Mouse (Mus musculus): Measurements from ENCODE around the gene Creb3l1. TPM values are rescaled to one million over a fixed set of nuclear protein-coding genes. Genes with fewer than 3 reads are reported as not detected.
A peak's percentile ranks its signal among the peaks of the same experiment; 100 is the strongest.

Creb3l1 gene
- polyA plus RNA-seq, 1 experiment from 2014 or later: 2.1 TPM

GRCm38 (mm10) chr2:91958049-91958448, 66.3 kb downstream of the Creb3l1 start:
- Histone ChIP-seq H3K4me3 (ENCODE audit: low read depth, low read length) (no peak overlapping the region), H3K27me3 (ENCODE audit: control insufficient read depth, insufficient read depth, low read length) (no peaks in the 10 kb centered on the region), H3K4me2 (no peak overlapping the region), H3K36me3 (ENCODE audit: control insufficient read depth, insufficient read depth, low read length) (no peaks in the 10 kb centered on the region), H3K9me3 (ENCODE audit: control insufficient read depth, low read length) (no peaks in the 10 kb centered on the region), H3K4me1 (ENCODE audit: control insufficient read depth, insufficient read depth, low read length) (peaks cover 9% of the 10 kb centered on the region), H3K27ac (ENCODE audit: low read depth, low read length) (no peak overlapping the region), H3K9ac (ENCODE audit: low read length) (no peak overlapping the region)
- DNase-seq (ENCODE audit: low spot score, missing footprints): no peak
- no peak for ATAC-seq (ENCODE audit: low FRiP score)
- WGBS: 90% methylated on average over 8 of the region's 8 CpGs

DNA sequence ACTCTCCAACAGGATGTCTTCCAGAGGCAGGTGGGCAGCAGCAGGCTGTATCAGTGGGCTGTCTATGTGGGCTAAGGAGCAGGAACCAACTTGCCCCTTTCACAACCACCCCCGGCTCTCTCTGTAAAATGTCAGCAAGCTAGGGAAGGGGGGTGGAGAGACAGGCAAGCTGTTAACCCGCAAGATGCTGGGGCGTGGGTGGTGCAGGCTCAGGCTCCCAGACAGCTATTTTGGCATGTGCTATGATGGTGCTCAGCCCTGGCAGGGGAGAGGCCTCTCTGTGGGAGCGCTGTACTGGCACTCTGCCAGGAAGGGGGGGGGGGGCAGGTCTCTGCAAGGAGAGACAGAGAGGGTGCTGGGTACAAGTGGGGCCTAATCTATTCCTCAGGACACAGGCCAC, 67.2 kb downstream of the Creb3l1 start:
- no peaks in the 10 kb centered on the region for H3K36me3 ChIP-seq (ENCODE audit: control insufficient read depth, insufficient read depth, low read length)
- H3K4me1 ChIP-seq (ENCODE audit: control insufficient read depth, insufficient read depth, low read length): peaks cover 3% of the 10 kb centered on the region
- H3K9me3 ChIP-seq (ENCODE audit: control insufficient read depth, low read length): no peaks in the 10 kb centered on the region
- no peak overlapping the region for H3K4me2 ChIP-seq
- H3K27ac ChIP-seq (ENCODE audit: low read depth, low read length): no peak overlapping the region
- H3K4me3 ChIP-seq (ENCODE audit: low read depth, low read length): no peak overlapping the region
- DNase-seq (ENCODE audit: low spot score, missing footprints) (peak; percentile 68), ATAC-seq (ENCODE audit: low FRiP score) (no peak)
- H3K27me3 ChIP-seq (ENCODE audit: control insufficient read depth, insufficient read depth, low read length): no peaks in the 10 kb centered on the region
- WGBS: 73% methylated on average over 4 of the region's 4 CpGs
- H3K9ac ChIP-seq (ENCODE audit: low read length): no peak overlapping the region

GRCm38 (mm10) chr2:91955875-91956274, 68.4 kb downstream of the Creb3l1 start:
- H3K4me1 ChIP-seq (ENCODE audit: control insufficient read depth, insufficient read depth, low read length): no peaks in the 10 kb centered on the region

DNA sequence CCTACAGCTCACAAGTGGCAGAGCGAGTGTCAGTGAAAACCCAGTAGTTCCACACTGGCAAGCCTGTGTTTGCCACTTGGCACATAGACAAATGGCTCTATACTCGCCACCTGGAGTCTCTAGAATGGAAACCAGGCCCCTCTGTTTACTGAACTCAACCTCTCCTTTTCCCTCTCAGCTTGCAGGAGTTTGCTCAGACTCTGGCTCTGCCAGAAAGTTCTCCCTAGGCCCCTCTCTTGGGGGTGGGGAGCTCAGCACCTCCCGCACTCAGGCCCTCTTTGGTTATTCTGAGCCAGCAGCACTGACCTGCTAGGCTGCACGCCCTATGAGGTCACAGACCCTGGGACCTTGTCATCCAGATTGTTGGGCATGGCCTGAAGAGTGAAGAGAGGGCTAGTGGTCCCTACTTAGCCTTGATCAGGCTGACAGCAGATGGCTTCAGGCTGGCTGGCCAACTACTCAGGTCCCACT, 69.1 kb downstream of the Creb3l1 start:
- Histone ChIP-seq H3K27me3 (ENCODE audit: control insufficient read depth, insufficient read depth, low read length) (no peaks in the 10 kb centered on the region), H3K4me3 (ENCODE audit: low read depth, low read length) (no peak overlapping the region), H3K27ac (ENCODE audit: low read depth, low read length) (no peak overlapping the region), H3K36me3 (ENCODE audit: control insufficient read depth, insufficient read depth, low read length) (no peaks in the 10 kb centered on the region), H3K4me1 (ENCODE audit: control insufficient read depth, insufficient read depth, low read length) (peaks cover 6% of the 10 kb centered on the region), H3K9me3 (ENCODE audit: control insufficient read depth, low read length) (no peaks in the 10 kb centered on the region), H3K9ac (ENCODE audit: low read length) (no peak overlapping the region), H3K4me2 (no peak overlapping the region)
- ATAC-seq (ENCODE audit: low FRiP score) (no peak), DNase-seq (ENCODE audit: low spot score, missing footprints) (no peak)
- 88% methylated on average over 4 of the region's 4 CpGs for WGBS

More at GRCm38 (mm10) chr2:91955875-91956274, 68.4 kb downstream of the Creb3l1 start:
- no peak overlapping the region for H3K27ac ChIP-seq (ENCODE audit: low read depth, low read length)
- DNase-seq (ENCODE audit: low spot score, missing footprints) (no peak), ATAC-seq (ENCODE audit: low FRiP score) (no peak)
- no peak overlapping the region for H3K4me2 ChIP-seq
- H3K27me3 ChIP-seq (ENCODE audit: control insufficient read depth, insufficient read depth, low read length): no peaks in the 10 kb centered on the region
- WGBS: 80% methylated on average over 6 of the region's 6 CpGs
- no peaks in the 10 kb centered on the region for H3K36me3 ChIP-seq (ENCODE audit: control insufficient read depth, insufficient read depth, low read length)
- no peaks in the 10 kb centered on the region for H3K9me3 ChIP-seq (ENCODE audit: control insufficient read depth, low read length)
- H3K9ac ChIP-seq (ENCODE audit: low read length): no peak overlapping the region
- H3K4me3 ChIP-seq (ENCODE audit: low read depth, low read length): no peak overlapping the region

GRCm38 (mm10) chr2:91953825-91954224, 70.5 kb downstream of the Creb3l1 start:
- DNase-seq (ENCODE audit: low spot score, missing footprints) (no peak), ATAC-seq (ENCODE audit: low FRiP score) (no peak)
- H3K4me2 ChIP-seq: no peak overlapping the region
- peaks cover 14% of the 10 kb centered on the region for H3K4me1 ChIP-seq (ENCODE audit: control insufficient read depth, insufficient read depth, low read length)
- H3K9me3 ChIP-seq (ENCODE audit: control insufficient read depth, low read length): no peaks in the 10 kb centered on the region
- H3K27ac ChIP-seq (ENCODE audit: low read depth, low read length): no peak overlapping the region
- no peaks in the 10 kb centered on the region for H3K36me3 ChIP-seq (ENCODE audit: control insufficient read depth, insufficient read depth, low read length)
- no peaks in the 10 kb centered on the region for H3K27me3 ChIP-seq (ENCODE audit: control insufficient read depth, insufficient read depth, low read length)
- WGBS: 32% methylated on average over 5 of the region's 5 CpGs
- no peak overlapping the region for H3K4me3 ChIP-seq (ENCODE audit: low read depth, low read length)
- no peak overlapping the region for H3K9ac ChIP-seq (ENCODE audit: low read length)

- H3K9me3 ChIP-seq (ENCODE audit: control insufficient read depth, low read length): no peaks in the 10 kb centered on the region
- no peaks in the 10 kb centered on the region for H3K27me3 ChIP-seq (ENCODE audit: control insufficient read depth, insufficient read depth, low read length)
- H3K27ac ChIP-seq (ENCODE audit: low read depth, low read length): no peak overlapping the region; the same call in 1 of the 2 replicates
- 22% methylated on average over 15 of the region's 15 CpGs for WGBS
- H3K36me3 ChIP-seq (ENCODE audit: control insufficient read depth, insufficient read depth, low read length): no peaks in the 10 kb centered on the region
- H3K9ac ChIP-seq (ENCODE audit: low read length): peak overlapping the region; percentile 36
- no peak overlapping the region for H3K4me3 ChIP-seq (ENCODE audit: low read depth, low read length)
- DNase-seq (ENCODE audit: low spot score, missing footprints) (peak; percentile 86), ATAC-seq (ENCODE audit: low FRiP score) (peak; percentile 61)
- peaks cover 24% of the 10 kb centered on the region for H3K4me1 ChIP-seq (ENCODE audit: control insufficient read depth, insufficient read depth, low read length)
- H3K4me2 ChIP-seq: peak overlapping the region; percentile 15; the same call in 1 of the 2 replicates
Observed at GRCm38 (mm10) chr2:91950275-91951085, 73.8 kb downstream of the Creb3l1 start.

- Histone ChIP-seq H3K4me1 (ENCODE audit: control insufficient read depth, insufficient read depth, low read length) (peaks cover 24% of the 10 kb centered on the region), H3K4me2 (peak overlapping the region; percentile 15; the same call in 1 of the 2 replicates), H3K4me3 (ENCODE audit: low read depth, low read length) (no peak overlapping the region), H3K9ac (ENCODE audit: low read length) (peak overlapping the region; percentile 36; the same call in 1 of the 2 replicates), H3K9me3 (ENCODE audit: control insufficient read depth, low read length) (no peaks in the 10 kb centered on the region), H3K36me3 (ENCODE audit: control insufficient read depth, insufficient read depth, low read length) (no peaks in the 10 kb centered on the region), H3K27ac (ENCODE audit: low read depth, low read length) (no peak overlapping the region; the same call in 1 of the 2 replicates), H3K27me3 (ENCODE audit: control insufficient read depth, insufficient read depth, low read length) (no peaks in the 10 kb centered on the region)
- DNase-seq (ENCODE audit: low spot score, missing footprints) (peak; percentile 78), ATAC-seq (ENCODE audit: low FRiP score) (peak; percentile 10; the same call in 1 of the 2 replicates)
- 76% methylated on average over 17 of the region's 17 CpGs for WGBS
Observed at GRCm38 (mm10) chr2:91949411-91950274, 74.7 kb downstream of the Creb3l1 start.

DNA sequence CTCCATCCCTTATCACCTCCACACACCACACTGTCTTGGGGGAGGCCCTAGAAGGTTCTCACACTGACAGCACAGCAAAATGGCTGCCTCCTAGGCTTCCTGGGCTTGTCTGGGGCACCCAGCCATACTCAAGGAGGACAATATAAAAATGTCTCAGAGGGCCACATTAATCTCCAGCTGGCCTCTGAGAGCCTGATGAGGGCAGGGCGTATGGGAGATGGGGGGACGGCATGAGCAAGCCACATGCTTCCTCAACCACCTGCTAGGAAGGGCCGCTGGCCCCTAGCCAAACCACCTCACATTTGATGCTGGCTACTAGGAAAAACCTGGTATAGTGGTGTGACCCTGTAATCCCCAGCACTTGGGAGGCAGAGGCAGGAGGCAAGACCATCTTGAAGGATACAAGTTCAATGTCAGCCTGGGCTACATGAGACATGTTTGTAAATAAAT, 75.5 kb downstream of the Creb3l1 start:
- Histone ChIP-seq H3K9me3 (ENCODE audit: control insufficient read depth, low read length) (no peaks in the 10 kb centered on the region), H3K9ac (ENCODE audit: low read length) (no peak overlapping the region), H3K27me3 (ENCODE audit: control insufficient read depth, insufficient read depth, low read length) (no peaks in the 10 kb centered on the region), H3K27ac (ENCODE audit: low read depth, low read length) (no peak overlapping the region), H3K4me2 (no peak overlapping the region), H3K4me3 (ENCODE audit: low read depth, low read length) (no peak overlapping the region), H3K36me3 (ENCODE audit: control insufficient read depth, insufficient read depth, low read length) (no peaks in the 10 kb centered on the region), H3K4me1 (ENCODE audit: control insufficient read depth, insufficient read depth, low read length) (peaks cover 27% of the 10 kb centered on the region)
- DNase-seq (ENCODE audit: low spot score, missing footprints) (no peak), ATAC-seq (ENCODE audit: low FRiP score) (no peak)
- 77% methylated on average over 3 of the region's 3 CpGs for WGBS

All from midbrain, embryonic 11.5 days (tissue).